Mouse (Mus musculus) kidney, adult 18-20 months (tissue): ENCODE measurements around the gene Rbfox1.

Experiments used
- DNase-seq: peaks from one replicate; pipeline ENCODE4 v3.0.0; 2021

Gene Rbfox1

GRCm38 (mm10) chr16:6853796-6854195 is 968.6 kb downstream of the Rbfox1 start:
- no peak for DNase-seq

- no peak for DNase-seq
Measured at GRCm38 (mm10) chr16:6861656-6862055, 976.5 kb downstream of the Rbfox1 start.

GRCm38 (mm10) chr16:6882683-6883430 is 997.7 kb downstream of the Rbfox1 start:
- DNase-seq, result no peak

GRCm38 (mm10) chr16:6883798-6884197 is 998.6 kb downstream of the Rbfox1 start:
- DNase-seq, result no peak

GRCm38 (mm10) chr16:6885617-6886016 is 1000.5 kb downstream of the Rbfox1 start:
- DNase-seq, result no peak

- no peak for DNase-seq
Measured at GRCm38 (mm10) chr16:6889221-6889620, 1004.1 kb downstream of the Rbfox1 start.

- no peak for DNase-seq
Measured at GRCm38 (mm10) chr16:6897734-6898133, 1012.6 kb downstream of the Rbfox1 start.

- no peak for DNase-seq
Measured at GRCm38 (mm10) chr16:6900006-6900405, 1014.9 kb downstream of the Rbfox1 start.

GRCm38 (mm10) chr16:6904984-6905383 is 1019.8 kb downstream of the Rbfox1 start:
- no peak for DNase-seq

- no peak for DNase-seq
Measured at GRCm38 (mm10) chr16:6906001-6906400, 1020.8 kb downstream of the Rbfox1 start.

- DNase-seq, result no peak
Measured at GRCm38 (mm10) chr16:6907550-6907949, 1022.4 kb downstream of the Rbfox1 start.

GRCm38 (mm10) chr16:6914531-6914930 is 1029.4 kb downstream of the Rbfox1 start:
- DNase-seq, result no peak

- DNase-seq, result no peak
Measured at GRCm38 (mm10) chr16:6918641-6919040, 1033.5 kb downstream of the Rbfox1 start.

- DNase-seq, result no peak
Measured at GRCm38 (mm10) chr16:6919681-6920080, 1034.5 kb downstream of the Rbfox1 start.

- no peak for DNase-seq
Measured at GRCm38 (mm10) chr16:6927661-6928060, 1042.5 kb downstream of the Rbfox1 start.

- no peak for DNase-seq
Measured at GRCm38 (mm10) chr16:6930795-6931194, 1045.6 kb downstream of the Rbfox1 start.

GRCm38 (mm10) chr16:6946151-6946550 is 1061.0 kb downstream of the Rbfox1 start:
- DNase-seq, result no peak

GRCm38 (mm10) chr16:6949666-6950065 is 1064.5 kb downstream of the Rbfox1 start:
- DNase-seq, result no peak

GRCm38 (mm10) chr16:6955102-6955675 is 1070.0 kb downstream of the Rbfox1 start:
- DNase-seq, result no peak

- DNase-seq, result no peak
Measured at GRCm38 (mm10) chr16:6961931-6962379, 1076.8 kb downstream of the Rbfox1 start.

GRCm38 (mm10) chr16:6962508-6962907 is 1077.4 kb downstream of the Rbfox1 start:
- DNase-seq, result no peak

- no peak for DNase-seq
Measured at GRCm38 (mm10) chr16:6963533-6963932, 1078.4 kb downstream of the Rbfox1 start.

GRCm38 (mm10) chr16:6964720-6965583 is 1079.8 kb downstream of the Rbfox1 start:
- DNase-seq, result no peak

GRCm38 (mm10) chr16:6969986-6970385 is 1084.8 kb downstream of the Rbfox1 start:
- DNase-seq, result no peak
